Mouse (Mus musculus) cortical plate, adult 2 months (tissue): Measurements from ENCODE around the gene Lasp1.

Experiments used
- CTCF ChIP-seq: fragments of 200-500 bp; IDR thresholded peaks from 2 replicates; pipeline ENCODE4 v1.5.1; 2011; ENCODE audit warnings: mild to moderate bottlenecking, control low read depth, low read length; ENCODE audit not compliant: insufficient read depth; ENCODE audit errors: extremely low read depth
- POLR2A ChIP-seq: fragments of 200-500 bp; IDR thresholded peaks from 2 replicates; pipeline ENCODE4 v1.6.1; 2011; ENCODE audit warnings: mild to moderate bottlenecking, low read length, control low read depth; ENCODE audit not compliant: insufficient read depth; ENCODE audit errors: extremely low read depth

DNA sequence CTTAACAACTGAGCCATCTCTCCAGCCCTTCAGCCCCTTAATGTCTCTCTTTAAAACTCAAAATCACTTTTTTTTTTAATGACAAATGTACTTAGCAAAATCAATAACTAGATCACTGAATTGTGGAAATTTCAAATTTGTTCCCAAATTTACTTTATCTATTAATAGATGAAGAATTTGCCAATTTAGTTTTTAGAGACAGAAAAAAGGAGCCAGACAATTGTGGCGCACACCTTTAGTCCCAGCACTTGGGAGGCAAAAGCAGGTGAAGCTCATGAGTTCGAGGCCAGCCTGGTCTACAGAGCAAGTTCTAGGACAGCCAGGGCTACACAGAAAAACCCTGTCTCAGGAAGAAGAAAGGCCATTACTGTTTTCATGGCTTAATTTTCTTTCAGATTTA, 52.8 kb downstream of the Lasp1 start:
- no peak for TF ChIP-seq CTCF
- TF ChIP-seq POLR2A = no peak
